Mouse (Mus musculus) hindbrain, embryonic 11.5 days (tissue): ENCODE measurements around the gene Gm20388. TPM values are rescaled to one million over a fixed set of nuclear protein-coding genes. Genes with fewer than 3 reads are reported as not detected.

Experiments used
- ATAC-seq: fragments of 200-750 bp; cut with Nextera tagmentation; 2 replicates; pipeline ENCODE4 v1.8.0; 2017; ENCODE audit warnings: mild to moderate bottlenecking, moderate TSS enrichment, moderate library complexity; ENCODE audit not compliant: low FRiP score
- DNase-seq: peaks from one replicate; pipeline ENCODE4 v3.0.0-alpha.2; 2015; ENCODE audit warnings: low spot score
- H3K27ac ChIP-seq: fragments of 300-500 bp; sonication (generic); 2 replicates; pipeline ENCODE4 v1.5.1; 2014; ENCODE audit warnings: mild to moderate bottlenecking, low read depth, low read length
- H3K27me3 ChIP-seq: fragments of 300-500 bp; sonication (generic); 2 replicates; pipeline ENCODE4 v1.6.1; 2014; ENCODE audit warnings: mild to moderate bottlenecking, low read length, moderate library complexity, mixed read lengths; ENCODE audit not compliant: control insufficient read depth, insufficient read depth
- H3K36me3 ChIP-seq: fragments of 300-500 bp; sonication (generic); 2 replicates; pipeline ENCODE4 v1.6.1; 2014; ENCODE audit warnings: mild to moderate bottlenecking, low read length, moderate library complexity, mixed read lengths; ENCODE audit not compliant: control insufficient read depth, insufficient read depth
- H3K4me1 ChIP-seq: fragments of 300-500 bp; sonication (generic); replicated peaks from 2 replicates; pipeline ENCODE4 v1.6.1; 2014; ENCODE audit warnings: low read length, mixed read lengths; ENCODE audit not compliant: control insufficient read depth, insufficient read depth
- H3K4me2 ChIP-seq: fragments of 300-500 bp; sonication (generic); replicated peaks from 2 replicates; pipeline ENCODE4 v1.6.1; 2014; ENCODE audit warnings: mild to moderate bottlenecking, low read depth, low read length
- H3K4me3 ChIP-seq: fragments of 300-500 bp; sonication (generic); 2 replicates; pipeline ENCODE4 v1.5.1; 2014; ENCODE audit warnings: low read depth, low read length
- H3K9ac ChIP-seq: fragments of 300-500 bp; sonication (generic); 2 replicates; pipeline ENCODE4 v1.6.1; 2014; ENCODE audit warnings: low read depth, low read length
- H3K9me3 ChIP-seq: fragments of 300-500 bp; sonication (generic); 2 replicates; pipeline ENCODE4 v1.6.1; 2016; ENCODE audit warnings: low read length; ENCODE audit not compliant: control insufficient read depth
- WGBS: fragments of 180-500 bp; shearing (Covaris S2); extraction: QIAGEN DNeasy Blood & Tissue Kit; methylation state at CpG from one replicate; pipeline ENCODE4 v1.1.7; 2014; 5-methylcytosine and 5-hydroxymethylcytosine counted together
- polyA plus RNA-seq: library from polyadenylated mRNA; unstranded; fragments of >200 nt; fragmentation: Nextera tagmentation; extraction: Ambion mirVana; gene quantifications from 2 replicates; pipeline ENCODE4 v1.2.1, GENCODE M21; 2014

Gm20388 gene
- polyA plus RNA-seq, 1 experiment from 2014 or later, result 11.8 TPM

GRCm38 (mm10) chr8:120324555-120324954 lies 413.9 kb downstream of the Gm20388 start:
- H3K4me1 ChIP-seq, result peaks cover 28% of the 10 kb centered on the region
- H3K4me2 ChIP-seq, result no peak overlapping the region
- no peaks in the 10 kb centered on the region for H3K36me3 ChIP-seq
- 56% methylated on average over 3 of the region's 3 CpGs for WGBS
- 0 out of 2 replicates have a peak overlapping the region, but pooled peaks have one; percentile 11 for H3K9ac ChIP-seq
- no peak for DNase-seq
- 0 out of 2 replicates have a peak overlapping the region, but pooled peaks have one; percentile 56 for H3K27ac ChIP-seq
- no peak for ATAC-seq
- H3K27me3 ChIP-seq, result no peaks in the 10 kb centered on the region; the same call in 1 of the 2 replicates
- H3K9me3 ChIP-seq, result no peaks in the 10 kb centered on the region
- no peak overlapping the region for H3K4me3 ChIP-seq

- Histone ChIP-seq H3K27me3 (no peaks in the 10 kb centered on the region; the same call in 1 of the 2 replicates), H3K36me3 (no peaks in the 10 kb centered on the region), H3K9me3 (no peaks in the 10 kb centered on the region), H3K4me2 (no peak overlapping the region), H3K27ac (peak overlapping the region; percentile 56; the same call in 1 of the 2 replicates), H3K4me1 (peaks cover 28% of the 10 kb centered on the region), H3K9ac (no peak overlapping the region), H3K4me3 (no peak overlapping the region)
- no peak for DNase-seq
- 67% methylated on average over 5 of the region's 5 CpGs for WGBS
- ATAC-seq, result no peak
Observed at GRCm38 (mm10) chr8:120325172-120325767, 414.6 kb downstream of the Gm20388 start.

- peak; percentile 45 for DNase-seq
- no peak for ATAC-seq
- 0 out of 2 replicates have a peak overlapping the region, but pooled peaks have one; percentile 25 for H3K27ac ChIP-seq
- H3K27me3 ChIP-seq, result no peaks in the 10 kb centered on the region; the same call in 1 of the 2 replicates
- no peak overlapping the region for H3K9ac ChIP-seq
- no peaks in the 10 kb centered on the region for H3K9me3 ChIP-seq
- H3K4me1 ChIP-seq, result peaks cover 26% of the 10 kb centered on the region
- WGBS, result 48% methylated on average over 3 of the region's 3 CpGs
- no peaks in the 10 kb centered on the region for H3K36me3 ChIP-seq
- H3K4me2 ChIP-seq, result no peak overlapping the region
- no peak overlapping the region for H3K4me3 ChIP-seq
Observed at GRCm38 (mm10) chr8:120327131-120327554, 416.5 kb downstream of the Gm20388 start.

- H3K27me3 ChIP-seq, result no peaks in the 10 kb centered on the region; the same call in 1 of the 2 replicates
- no peak overlapping the region for H3K27ac ChIP-seq
- H3K4me1 ChIP-seq, result peaks cover 14% of the 10 kb centered on the region
- no peak overlapping the region for H3K9ac ChIP-seq
- H3K36me3 ChIP-seq, result no peaks in the 10 kb centered on the region
- no peak overlapping the region for H3K4me3 ChIP-seq
- no peaks in the 10 kb centered on the region for H3K9me3 ChIP-seq
- 90% methylated on average over 13 of the region's 13 CpGs for WGBS
- DNase-seq, result no peak
- ATAC-seq, result no peak
- H3K4me2 ChIP-seq, result no peak overlapping the region
Observed at GRCm38 (mm10) chr8:120328361-120329022, 417.9 kb downstream of the Gm20388 start.

- H3K27me3 ChIP-seq, result no peaks in the 10 kb centered on the region; the same call in 1 of the 2 replicates
- no peak overlapping the region for H3K27ac ChIP-seq
- ATAC-seq (no peak), DNase-seq (no peak)
- 88% methylated on average over 11 of the region's 11 CpGs for WGBS
- H3K9me3 ChIP-seq, result no peaks in the 10 kb centered on the region
- no peak overlapping the region for H3K4me2 ChIP-seq
- H3K4me1 ChIP-seq, result peaks cover 8% of the 10 kb centered on the region; the same call in 1 of the 2 replicates
- no peak overlapping the region for H3K4me3 ChIP-seq
- H3K9ac ChIP-seq, result no peak overlapping the region
- no peaks in the 10 kb centered on the region for H3K36me3 ChIP-seq
Observed at GRCm38 (mm10) chr8:120329030-120329748, 418.5 kb downstream of the Gm20388 start.

- H3K27ac ChIP-seq, result no peak overlapping the region
- DNase-seq (no peak), ATAC-seq (no peak)
- no peak overlapping the region for H3K9ac ChIP-seq
- no peak overlapping the region for H3K4me3 ChIP-seq
- no peaks in the 10 kb centered on the region for H3K9me3 ChIP-seq
- H3K4me1 ChIP-seq, result peaks cover 21% of the 10 kb centered on the region
- no peak overlapping the region for H3K4me2 ChIP-seq
- WGBS, result 81% methylated on average over 7 of the region's 7 CpGs
- no peaks in the 10 kb centered on the region; the same call in 1 of the 2 replicates for H3K27me3 ChIP-seq
- H3K36me3 ChIP-seq, result no peaks in the 10 kb centered on the region
Observed at GRCm38 (mm10) chr8:120331027-120331426, 420.4 kb downstream of the Gm20388 start.

- Histone ChIP-seq H3K4me2 (no peak overlapping the region), H3K27ac (no peak overlapping the region), H3K4me1 (peaks cover 22% of the 10 kb centered on the region), H3K9ac (no peak overlapping the region), H3K27me3 (no peaks in the 10 kb centered on the region; the same call in 1 of the 2 replicates), H3K4me3 (no peak overlapping the region), H3K36me3 (no peaks in the 10 kb centered on the region), H3K9me3 (no peaks in the 10 kb centered on the region)
- no peak for ATAC-seq
- DNase-seq, result peak; percentile 66
- WGBS, result 74% methylated on average over 16 of the region's 16 CpGs
Observed at GRCm38 (mm10) chr8:120332379-120333229, 422.0 kb downstream of the Gm20388 start.

GRCm38 (mm10) chr8:120333681-120334080 lies 423.0 kb downstream of the Gm20388 start:
- H3K36me3 ChIP-seq, result no peaks in the 10 kb centered on the region
- no peak overlapping the region for H3K27ac ChIP-seq
- no peak for DNase-seq
- peaks cover 26% of the 10 kb centered on the region for H3K4me1 ChIP-seq
- H3K9me3 ChIP-seq, result no peaks in the 10 kb centered on the region
- H3K27me3 ChIP-seq, result no peaks in the 10 kb centered on the region; the same call in 1 of the 2 replicates
- no peak overlapping the region for H3K4me2 ChIP-seq
- no peak overlapping the region for H3K9ac ChIP-seq
- no peak overlapping the region for H3K4me3 ChIP-seq
- 90% methylated on average over 4 of the region's 4 CpGs for WGBS
- no peak for ATAC-seq
